Mouse (Mus musculus) hematopoietic stem cell, adult 5-6 weeks (primary cell): Measurements from ENCODE around the gene Lpin1. TPM values are rescaled to one million over a fixed set of nuclear protein-coding genes. Genes with fewer than 3 reads are reported as not detected.

Source experiments
- ATAC-seq, 2 experiments: fragments of 125-278 bp in 1 of 2; replicated peaks in 1 of 2; 2 replicates each; pipeline ENCODE4 v1.8.0; 2016 to 2017; ENCODE audit warnings: inconsistent platforms in 2 of 2, mild to moderate bottlenecking in 2 of 2, moderate number of reproducible peaks in 2 of 2, low read depth in 1 of 2, moderate TSS enrichment in 1 of 2; ENCODE audit not compliant: low FRiP score in 2 of 2, poor library complexity in 2 of 2, severe bottlenecking in 2 of 2, insufficient read depth in 1 of 2, low TSS enrichment in 1 of 2
- total RNA-seq: library from RNA; stranded (forward); fragments of 172-1452, 232-1000 nt; gene quantifications from 2 replicates; pipeline ENCODE4 v1.2.3, GENCODE M21; 2017

Gene Lpin1
- total RNA-seq, 1 experiment from 2014 or later: 19.6 TPM

DNA sequence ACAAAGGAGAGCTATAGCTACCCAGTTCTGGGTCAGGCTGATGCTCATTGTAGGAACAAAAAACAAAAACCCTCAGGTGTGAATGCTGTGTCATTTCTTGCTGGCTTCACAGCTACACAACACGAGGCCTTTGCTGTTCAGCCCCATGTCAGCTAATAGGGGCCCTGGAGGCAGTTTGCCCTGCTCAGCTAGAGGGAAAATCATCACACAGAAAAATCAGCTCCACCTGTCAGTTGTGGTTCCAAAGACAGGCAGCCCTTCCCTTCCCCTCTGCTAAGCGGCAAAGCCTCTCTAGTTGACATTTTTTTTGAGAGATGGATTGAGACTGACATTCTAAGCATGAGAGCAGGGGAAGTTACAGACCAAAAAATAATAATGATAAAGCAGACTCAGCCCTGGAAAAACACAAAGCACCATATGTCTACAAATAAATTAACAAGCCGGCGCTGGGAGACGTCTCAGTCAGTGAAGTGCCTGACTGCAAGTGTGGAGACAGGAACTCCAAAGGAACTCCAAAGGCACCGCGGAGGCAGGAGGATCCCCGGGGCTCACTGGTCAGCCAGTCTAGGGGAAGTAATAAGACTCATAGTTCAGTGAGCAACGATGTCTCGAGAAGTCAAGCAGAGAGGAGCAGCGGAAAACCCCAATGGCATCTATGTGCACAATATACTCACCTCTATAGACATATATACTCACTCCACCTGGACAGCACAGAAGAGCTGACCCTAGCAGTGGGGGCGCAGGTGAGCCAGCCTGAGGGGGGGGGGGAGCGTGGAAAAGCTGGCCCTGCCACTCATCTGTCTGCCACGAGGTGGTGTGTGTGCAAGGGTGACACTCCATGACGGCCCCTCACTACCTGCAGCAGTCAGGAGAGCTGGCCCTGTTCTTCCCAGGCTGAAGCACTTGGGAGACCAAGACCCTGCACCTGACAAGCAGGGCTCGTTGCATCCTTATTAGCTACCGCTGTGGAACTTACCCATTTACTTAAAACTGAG lies 103.7 kb downstream of the Lpin1 start:
- ATAC-seq: 0 out of 4 replicates have a peak, but pooled peaks have one; percentile 8 to 15

DNA sequence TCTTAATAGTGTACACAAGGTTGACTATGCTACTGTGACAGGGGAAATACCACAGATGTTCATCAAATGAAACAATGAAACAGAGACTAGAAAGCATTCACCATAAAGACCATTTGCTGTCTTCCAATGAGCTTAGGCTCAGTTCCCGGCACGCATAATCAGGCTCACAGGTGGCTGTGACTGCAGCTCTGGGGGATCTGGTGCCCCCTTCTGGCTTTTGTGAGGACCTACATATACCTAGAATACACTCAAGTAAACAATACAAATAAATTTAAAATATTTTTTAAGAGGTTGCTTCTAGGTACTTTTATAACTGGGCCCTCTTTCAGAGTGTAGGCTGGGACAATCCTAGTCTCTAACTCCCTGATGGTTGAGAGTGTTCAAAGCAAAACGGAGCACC lies 106.5 kb downstream of the Lpin1 start:
- ATAC-seq: no peak

DNA sequence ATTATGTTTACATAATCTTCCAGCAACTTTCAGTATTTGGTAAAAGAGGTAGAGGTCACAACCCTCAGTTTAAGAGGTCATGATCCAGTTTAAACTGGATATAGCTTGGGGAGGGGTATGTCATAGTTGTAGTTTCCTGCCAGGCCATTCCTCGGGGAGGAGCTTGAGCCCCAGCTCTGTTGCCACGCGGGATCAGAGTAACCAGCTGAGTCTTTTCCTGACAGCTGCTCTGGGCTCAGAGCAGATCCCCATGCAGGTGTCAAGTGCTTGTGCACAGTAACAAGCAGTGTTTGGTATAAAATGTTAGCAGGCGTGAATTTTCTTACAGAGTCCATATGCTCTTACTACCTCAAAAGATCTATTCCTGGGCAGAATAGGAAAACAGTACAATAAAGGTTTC lies 112.8 kb downstream of the Lpin1 start:
- no peak for ATAC-seq

DNA sequence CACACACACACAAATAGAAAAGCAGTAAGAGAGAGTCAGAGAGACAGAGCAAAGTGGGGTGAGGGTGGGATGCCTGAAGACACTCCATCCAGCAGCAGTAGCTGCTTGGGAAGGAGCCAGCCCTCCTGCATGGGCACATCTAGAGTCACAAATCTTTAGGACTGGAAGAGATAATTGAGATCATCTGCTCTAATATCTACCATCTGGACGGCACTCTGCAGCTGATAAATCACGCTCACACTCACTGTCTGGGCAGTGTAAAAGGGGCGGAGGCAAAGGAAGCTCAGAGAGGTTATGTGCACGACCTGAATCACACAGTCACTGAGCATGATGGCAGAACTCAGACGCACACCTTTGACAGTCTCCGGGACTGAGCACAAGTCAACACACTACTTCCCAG lies 118.1 kb downstream of the Lpin1 start:
- no peak for ATAC-seq

DNA sequence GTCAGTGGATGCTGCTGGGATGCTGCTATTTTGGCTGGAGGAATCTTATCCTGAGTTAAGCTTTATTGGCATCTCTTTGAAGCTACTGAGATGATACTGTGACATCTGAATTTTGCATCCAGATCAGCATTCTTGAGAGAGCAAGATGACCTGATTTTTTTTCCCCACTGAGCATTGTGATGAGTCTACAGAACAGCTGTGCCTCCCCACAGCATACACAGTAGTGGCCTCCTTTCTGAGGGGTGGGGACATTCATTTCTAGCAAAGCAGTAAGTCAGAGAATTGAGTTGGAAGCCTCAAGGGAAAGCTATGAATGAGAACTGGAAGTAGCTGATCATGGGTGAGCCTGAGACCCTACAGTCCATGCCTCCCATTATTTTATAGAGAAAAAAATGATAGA lies 121.9 kb downstream of the Lpin1 start:
- no peak for ATAC-seq

DNA sequence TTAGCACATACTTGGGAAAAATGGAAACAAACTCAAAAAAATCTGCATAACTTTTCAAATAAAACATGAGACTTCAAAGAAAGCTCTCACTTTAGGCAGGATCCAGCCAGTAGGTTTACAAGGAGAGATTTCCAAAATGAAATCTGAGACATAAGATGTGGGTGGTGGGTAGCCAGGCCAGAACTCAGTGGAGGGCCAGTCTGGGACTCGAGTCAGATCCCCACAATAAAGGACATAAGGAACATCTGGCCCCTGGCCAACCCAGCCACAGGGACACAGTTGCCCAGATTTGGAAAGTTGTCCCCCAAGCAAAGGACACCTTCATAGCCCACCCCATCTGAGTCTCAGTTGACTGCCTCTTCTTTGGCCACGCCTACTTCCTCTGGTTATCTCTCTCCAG lies 123.3 kb downstream of the Lpin1 start:
- ATAC-seq: no peak

Other genes starting within 250 kb of the Lpin1 start
- not detected in 2 replicates for gene Ntsr2, start 42.4 kb upstream of the Lpin1 start, total RNA-seq
- not detected in 2 replicates for gene Greb1, start 189.9 kb upstream of the Lpin1 start, total RNA-seq
- gene E2f6, start 200.0 kb upstream of the Lpin1 start, total RNA-seq: 39.3 and 63.5 TPM in 2 replicates